Comparison of ENCODE assay signal across 18 mouse cellular contexts in genomic region chr6:6819134-6819533, GRCm38 (mm10). TPM values are rescaled to one million over a fixed set of nuclear protein-coding genes. Genes with fewer than 3 reads are reported as not detected.
A peak's percentile ranks its signal among the peaks of the same experiment; 100 is the strongest.
DNase-seq lines count a peak whose midpoint lies in the region; ATAC-seq lines count a peak whose summit lies in the region.
"Had no signal": no experiment of that assay in that cellular context is flagged by ENCODE, and none has a peak within 500 bp of the region (broad histone marks: within the 10 kb centered on the region; RNA-seq: fewer than 3 reads in every experiment).

No protein-coding gene starts in this region.

- no peak overlapping the region for H3K9ac ChIP-seq in midbrain, embryonic 12.5 days (replicated peaks)
- H3K9ac ChIP-seq in forebrain, embryonic 16.5 days (replicated peaks; ENCODE audit: low read depth, low read length) = no peak overlapping the region
- H3K9ac ChIP-seq: embryonic facial prominence, embryonic 15.5 days; heart, embryonic 12.5 days; lung, embryonic 15.5 days had no signal

- intact Hi-C loops in heart, postnatal 36 days (cut with DNase I) = no loop called here

- 23% methylated on average over 7 of the region's 7 CpGs for WGBS in midbrain, embryonic 12.5 days
- WGBS in midbrain, embryonic 10.5 days = 28% methylated on average over 7 of the region's 7 CpGs
- WGBS in forebrain, embryonic 16.5 days = 14% methylated on average over 7 of the region's 7 CpGs

- H3K4me3 ChIP-seq in midbrain, embryonic 12.5 days = no peak overlapping the region
- no peak overlapping the region for H3K4me3 ChIP-seq in midbrain, embryonic 10.5 days
- H3K4me3 ChIP-seq in forebrain, embryonic 16.5 days (replicated peaks; ENCODE audit: low read length) = no peak overlapping the region
- H3K4me3 ChIP-seq: embryonic facial prominence, embryonic 15.5 days; heart, embryonic 12.5 days; lung, embryonic 15.5 days had no signal

- DNase-seq in midbrain, embryonic 10.5 days (ENCODE audit: low spot score) = no peak
- DNase-seq in neural tube, embryonic 10.5 days (ENCODE audit: extremely low spot score, low spot score) = peak; percentile 17
- no peak for DNase-seq in heart, postnatal 36 days
- DNase-seq in right cerebral cortex, postnatal 14 days = no peak
- DNase-seq in kidney, adult 18-20 months = no peak
- DNase-seq: cerebellum, adult 11 months; cerebellum, postnatal 36 days; gastrocnemius, postnatal 36 days; layer of hippocampus, adult 9-11 months; liver; thymus, adult 18-20 months had no signal

- no peaks in the 10 kb centered on the region for H3K9me3 ChIP-seq in midbrain, embryonic 12.5 days
- no peaks in the 10 kb centered on the region for H3K9me3 ChIP-seq in midbrain, embryonic 10.5 days (replicated peaks)
- no peaks in the 10 kb centered on the region; the same call in 1 of the 2 replicates for H3K9me3 ChIP-seq in forebrain, embryonic 16.5 days (ENCODE audit: control insufficient read depth, low read length)
- H3K9me3 ChIP-seq: embryonic facial prominence, embryonic 15.5 days; heart, embryonic 12.5 days; lung, embryonic 15.5 days had no signal

- H3K27ac ChIP-seq in midbrain, embryonic 12.5 days (replicated peaks) = no peak overlapping the region
- no peak overlapping the region for H3K27ac ChIP-seq in midbrain, embryonic 10.5 days (replicated peaks)
- H3K27ac ChIP-seq in forebrain, embryonic 16.5 days (ENCODE audit: low read length) = no peak overlapping the region
- H3K27ac ChIP-seq: embryonic facial prominence, embryonic 15.5 days; kidney, postnatal 0 days; lung, embryonic 15.5 days had no signal

- H3K27me3 ChIP-seq in midbrain, embryonic 12.5 days = no peaks in the 10 kb centered on the region
- peaks cover 11% of the 10 kb centered on the region for H3K27me3 ChIP-seq in midbrain, embryonic 10.5 days (ENCODE audit: low read depth, poor library complexity, severe bottlenecking)
- H3K27me3 ChIP-seq in forebrain, embryonic 16.5 days (replicated peaks; ENCODE audit: control insufficient read depth, insufficient read depth, low read length) = no peaks in the 10 kb centered on the region; the same call in 1 of the 2 replicates
- H3K27me3 ChIP-seq: CH12.LX; heart, embryonic 12.5 days; lung, embryonic 15.5 days had no signal

- no peak for ATAC-seq in midbrain, embryonic 12.5 days (ENCODE audit: low FRiP score, low read depth)
- ATAC-seq in forebrain, embryonic 16.5 days = no peak

- H3K36me3 ChIP-seq in midbrain, embryonic 12.5 days = no peaks in the 10 kb centered on the region
- H3K36me3 ChIP-seq in midbrain, embryonic 10.5 days = no peaks in the 10 kb centered on the region
- H3K36me3 ChIP-seq in forebrain, embryonic 16.5 days (ENCODE audit: control insufficient read depth, insufficient read depth) = no peaks in the 10 kb centered on the region
- H3K36me3 ChIP-seq: embryonic facial prominence, embryonic 15.5 days; heart, embryonic 12.5 days; lung, embryonic 15.5 days had no signal

- peak overlapping the region; percentile 26; the same call in 1 of the 2 replicates for H3K4me2 ChIP-seq in midbrain, embryonic 12.5 days (replicated peaks)
- H3K4me2 ChIP-seq in forebrain, embryonic 16.5 days (ENCODE audit: low read length) = peak overlapping the region; percentile 18; the same call in 1 of the 2 replicates
- H3K4me2 ChIP-seq: embryonic facial prominence, embryonic 15.5 days; heart, embryonic 12.5 days; lung, embryonic 15.5 days had no signal

- no peaks in the 10 kb centered on the region for H3K4me1 ChIP-seq in midbrain, embryonic 12.5 days
- H3K4me1 ChIP-seq in midbrain, embryonic 10.5 days = peaks cover 7% of the 10 kb centered on the region
- no peaks in the 10 kb centered on the region; the same call in 1 of the 2 replicates for H3K4me1 ChIP-seq in forebrain, embryonic 16.5 days (replicated peaks; ENCODE audit: control insufficient read depth, insufficient read depth, low read length)
- H3K4me1 ChIP-seq: embryonic facial prominence, embryonic 15.5 days; heart, embryonic 12.5 days; lung, embryonic 15.5 days had no signal

RNA-seq across cellular contexts. Expression of gene Dlx6, which starts 44.0 kb away (rescaled TPM):
- 2.6 and 3.5 TPM in 2 replicates for polyA plus RNA-seq in midbrain, embryonic 12.5 days (2016; fragmentation: Nextera tagmentation; extraction: Ambion mirVana)
- 0.48 and 0.79 TPM in 2 replicates for polyA plus RNA-seq in midbrain, embryonic 10.5 days (2016; fragmentation: Nextera tagmentation; extraction: Ambion mirVana)
- polyA plus RNA-seq in forebrain, embryonic 16.5 days (2015; fragmentation: Nextera tagmentation; extraction: Ambion mirVana) = 7.2 and 12.6 TPM in 2 replicates
- total RNA-seq in heart, postnatal 36 days (2021) = not detected
- total RNA-seq: CH12.LX; gastrocnemius, postnatal 36 days had no signal
- polyA plus RNA-seq: heart, embryonic 12.5 days; kidney, postnatal 0 days; lung, embryonic 15.5 days had no signal
